Mouse (Mus musculus) myocyte (in vitro differentiated cells): Measurements from ENCODE around the gene Qk. TPM values are rescaled to one million over a fixed set of nuclear protein-coding genes. Genes with fewer than 3 reads are reported as not detected.

Experiments used
- H3K27me3 ChIP-seq: one replicate; pipeline ENCODE4 v1.6.1; 2011; ENCODE audit not compliant: control insufficient read depth, insufficient read depth, insufficient read length
- H3K36me3 ChIP-seq: one replicate; pipeline ENCODE4 v1.6.1; 2011; ENCODE audit not compliant: control insufficient read depth, insufficient read depth
- H3K4me2 ChIP-seq: one replicate; pipeline ENCODE4 v1.6.1; 2011; ENCODE audit warnings: low read depth, control low read depth
- H3K4me3 ChIP-seq: one replicate; pipeline ENCODE4 v1.5.1; 2011; ENCODE audit warnings: mild to moderate bottlenecking, control low read depth, moderate library complexity
- H3K79me2 ChIP-seq: one replicate; pipeline ENCODE4 v1.6.1; 2011; ENCODE audit not compliant: control insufficient read depth, insufficient read depth
- H3ac ChIP-seq: one replicate; pipeline ENCODE4 v1.6.1; 2011; ENCODE audit not compliant: control insufficient read depth, insufficient read length
- CEBPB ChIP-seq: IDR thresholded peaks from 2 replicates; pipeline ENCODE4 v1.6.1; 2011; ENCODE audit warnings: mild to moderate bottlenecking, moderate library complexity; ENCODE audit not compliant: poor library complexity, insufficient read depth, severe bottlenecking
- E2F4 ChIP-seq: IDR thresholded peaks from one replicate; pipeline ENCODE4 v1.6.1; 2011; ENCODE audit warnings: mild to moderate bottlenecking, control low read depth, moderate library complexity; ENCODE audit not compliant: insufficient read depth
- MAX ChIP-seq: IDR thresholded peaks from one replicate; pipeline ENCODE4 v1.6.1; 2011; ENCODE audit warnings: low read depth, mild to moderate bottlenecking, control low read depth
- MYOD1 ChIP-seq, 3 experiments: IDR thresholded peaks; one replicate each; pipeline ENCODE4 v1.6.1; 2011; ENCODE audit warnings: control low read depth in 2 of 3, low read depth in 2 of 3, mild to moderate bottlenecking in 2 of 3, moderate library complexity in 1 of 3; ENCODE audit not compliant: insufficient read length in 2 of 3, control insufficient read depth in 1 of 3
- MYOG ChIP-seq, 3 experiments: IDR thresholded peaks; one replicate each; pipeline ENCODE4 v1.6.1; 2011; ENCODE audit warnings: control low read depth in 2 of 3, low read depth in 2 of 3, mild to moderate bottlenecking in 2 of 3; ENCODE audit not compliant: insufficient read length in 2 of 3, control insufficient read depth in 1 of 3, insufficient read depth in 1 of 3
- POLR2A ChIP-seq: IDR thresholded peaks from one replicate; pipeline ENCODE4 v1.6.1; 2011; ENCODE audit warnings: low read depth, mild to moderate bottlenecking, control low read depth, moderate library complexity; ENCODE audit not compliant: insufficient read length
- POLR2AphosphoS2 ChIP-seq: IDR thresholded peaks from one replicate; pipeline ENCODE4 v1.6.1; 2011; ENCODE audit warnings: low read depth, control low read depth; ENCODE audit not compliant: insufficient read length
- REST ChIP-seq: IDR thresholded peaks from one replicate; pipeline ENCODE4 v1.6.1; 2011; ENCODE audit warnings: mild to moderate bottlenecking, control low read depth, moderate library complexity; ENCODE audit not compliant: insufficient read depth, insufficient read length
- SRF ChIP-seq: IDR thresholded peaks from one replicate; pipeline ENCODE4 v1.6.1; 2011; ENCODE audit warnings: low read depth; ENCODE audit not compliant: control insufficient read depth, insufficient read length
- TCF12 ChIP-seq: IDR thresholded peaks from one replicate; pipeline ENCODE4 v1.6.1; 2011; ENCODE audit warnings: mild to moderate bottlenecking, control low read depth; ENCODE audit not compliant: poor library complexity, insufficient read depth, severe bottlenecking
- TCF3 ChIP-seq: IDR thresholded peaks from one replicate; pipeline ENCODE4 v1.6.1; 2011; ENCODE audit warnings: low read depth, control low read depth; ENCODE audit not compliant: insufficient read length
- USF1 ChIP-seq: IDR thresholded peaks from one replicate; pipeline ENCODE4 v1.6.1; 2011; ENCODE audit warnings: low read depth, mild to moderate bottlenecking, control low read depth, moderate library complexity
- polyA plus RNA-seq: library from polyadenylated mRNA; unstranded; fragments of >200 nt; fragmentation: generic; extraction: Trizol; gene quantifications from one replicate; pipeline ENCODE4 v1.2.1, GENCODE M21; 2012; ENCODE audit warnings: missing spikeins

Gene Qk
- polyA plus RNA-seq, 1 experiment: 85.6 TPM

- TF ChIP-seq POLR2AphosphoS2 (no peak), MAX (peak; percentile 33), SRF (no peak), MYOD1 (IDR thresholded peaks at IDR 0.05; ENCODE audit: control insufficient read depth in 1 of 3, insufficient read length in 2 of 3, low read depth in 2 of 3) (no peak), TCF12 (no peak), REST (no peak)
These were observed 2.5 kb downstream of the Qk start for GRCm38 (mm10) chr17:10317186-10317585.

GRCm38 (mm10) chr17:10316446-10316845 lies 3.2 kb downstream of the Qk start:
- H3ac ChIP-seq: no peak overlapping the region
- no peaks in the 10 kb centered on the region for H3K27me3 ChIP-seq
- H3K4me3 ChIP-seq: peak overlapping the region; percentile 68
- TF ChIP-seq TCF12: no peak
- TF ChIP-seq CEBPB: no peak
- no peak for TF ChIP-seq MYOG (IDR thresholded peaks at IDR 0.05; ENCODE audit: control insufficient read depth in 1 of 3, insufficient read depth in 1 of 3, insufficient read length in 2 of 3, low read depth in 2 of 3)
- TF ChIP-seq POLR2AphosphoS2: no peak
- TF ChIP-seq MAX: no peak
- TF ChIP-seq E2F4: no peak
- no peak for TF ChIP-seq POLR2A
- no peak for TF ChIP-seq USF1
- TF ChIP-seq REST: no peak
- no peak for TF ChIP-seq TCF3
- no peak for TF ChIP-seq SRF
- TF ChIP-seq MYOD1 (IDR thresholded peaks at IDR 0.05; ENCODE audit: control insufficient read depth in 1 of 3, insufficient read length in 2 of 3, low read depth in 2 of 3): no peak
- no peaks in the 10 kb centered on the region for H3K36me3 ChIP-seq
- H3K79me2 ChIP-seq: peaks cover 84% of the 10 kb centered on the region
- H3K4me2 ChIP-seq: peak overlapping the region; percentile 86

More at GRCm38 (mm10) chr17:10317186-10317585, 2.5 kb downstream of the Qk start:
- H3K79me2 ChIP-seq: peaks cover 84% of the 10 kb centered on the region
- H3K27me3 ChIP-seq: no peaks in the 10 kb centered on the region
- peak overlapping the region; percentile 68 for H3K4me3 ChIP-seq
- H3ac ChIP-seq: no peak overlapping the region
- no peaks in the 10 kb centered on the region for H3K36me3 ChIP-seq
- H3K4me2 ChIP-seq: peak overlapping the region; percentile 86

GRCm38 (mm10) chr17:10310046-10310445 lies 9.6 kb downstream of the Qk start:
- H3K4me2 ChIP-seq: peak overlapping the region; percentile 62
- H3K4me3 ChIP-seq: no peak overlapping the region
- H3ac ChIP-seq: no peak overlapping the region
- TF ChIP-seq TCF3 (no peak), SRF (no peak), REST (no peak), TCF12 (no peak), POLR2A (no peak), USF1 (no peak), POLR2AphosphoS2 (no peak), MYOG (IDR thresholded peaks at IDR 0.05; ENCODE audit: control insufficient read depth in 1 of 3, insufficient read depth in 1 of 3, insufficient read length in 2 of 3, low read depth in 2 of 3) (no peak), E2F4 (no peak), MAX (no peak), MYOD1 (IDR thresholded peaks at IDR 0.05; ENCODE audit: control insufficient read depth in 1 of 3, insufficient read length in 2 of 3, low read depth in 2 of 3) (no peak), CEBPB (no peak)
- H3K79me2 ChIP-seq: peaks cover 100% of the 10 kb centered on the region
- H3K27me3 ChIP-seq: no peaks in the 10 kb centered on the region
- H3K36me3 ChIP-seq: no peaks in the 10 kb centered on the region

- Histone ChIP-seq H3K79me2 (peaks cover 100% of the 10 kb centered on the region), H3K36me3 (no peaks in the 10 kb centered on the region), H3ac (no peak overlapping the region), H3K4me2 (peak overlapping the region; percentile 47), H3K27me3 (no peaks in the 10 kb centered on the region), H3K4me3 (no peak overlapping the region)
- no peak for TF ChIP-seq USF1
- peak in 1 of 3 experiments; percentile 45 for TF ChIP-seq MYOG (IDR thresholded peaks at IDR 0.05; ENCODE audit: control insufficient read depth in 1 of 3, insufficient read depth in 1 of 3, insufficient read length in 2 of 3, low read depth in 2 of 3)
- peak; percentile 81 to 91 (median 88) for TF ChIP-seq MYOD1 (IDR thresholded peaks at IDR 0.05; ENCODE audit: control insufficient read depth in 1 of 3, insufficient read length in 2 of 3, low read depth in 2 of 3)
These were observed 10.5 kb downstream of the Qk start for GRCm38 (mm10) chr17:10309135-10309623.

- no peak for TF ChIP-seq SRF
- no peak for TF ChIP-seq MYOD1 (IDR thresholded peaks at IDR 0.05; ENCODE audit: control insufficient read depth in 1 of 3, insufficient read length in 2 of 3, low read depth in 2 of 3)
- TF ChIP-seq CEBPB: no peak
- TF ChIP-seq POLR2A: no peak
- no peak for TF ChIP-seq MYOG (IDR thresholded peaks at IDR 0.05; ENCODE audit: control insufficient read depth in 1 of 3, insufficient read depth in 1 of 3, insufficient read length in 2 of 3, low read depth in 2 of 3)
- TF ChIP-seq TCF12: no peak
- TF ChIP-seq TCF3: no peak
- no peaks in the 10 kb centered on the region for H3K36me3 ChIP-seq
- no peaks in the 10 kb centered on the region for H3K27me3 ChIP-seq
- H3ac ChIP-seq: no peak overlapping the region
- H3K4me2 ChIP-seq: peak overlapping the region; percentile 14
- H3K4me3 ChIP-seq: no peak overlapping the region
- peaks cover 100% of the 10 kb centered on the region for H3K79me2 ChIP-seq
These were observed 13.2 kb downstream of the Qk start for GRCm38 (mm10) chr17:10306424-10306823.
